Mouse (Mus musculus): ENCODE results near the gene Creb5.

GRCm38 (mm10) chr6:53469204-53469603 lies 182.1 kb downstream of the Creb5 start:
- no peak for TF ChIP-seq CTCF (IDR thresholded peaks at IDR 0.05; ENCODE audit: control insufficient read depth, insufficient read depth, insufficient read length)
- no peak for TF ChIP-seq MYOD1 (IDR thresholded peaks at IDR 0.05; ENCODE audit: control insufficient read depth, insufficient read length, low read depth)
- no peak for TF ChIP-seq MAX (IDR thresholded peaks at IDR 0.05)
- no peak for TF ChIP-seq USF1 (IDR thresholded peaks at IDR 0.05; ENCODE audit: low read depth)
- TF ChIP-seq MYOG (IDR thresholded peaks at IDR 0.05; ENCODE audit: control insufficient read depth, extremely low read depth, insufficient read length) = no peak
- TF ChIP-seq CEBPB (IDR thresholded peaks at IDR 0.05; ENCODE audit: low read depth) = no peak
